Mouse (Mus musculus) kidney, embryonic 14.5 days (tissue): ENCODE results near the gene Zcrb1. TPM values are rescaled to one million over a fixed set of nuclear protein-coding genes. Genes with fewer than 3 reads are reported as not detected.

Source experiments
- ATAC-seq: fragments of 200-750 bp; cut with Nextera tagmentation; 2 replicates; pipeline ENCODE4 v1.8.0; 2017; ENCODE audit warnings: moderate number of reproducible peaks, mild to moderate bottlenecking, moderate TSS enrichment, moderate library complexity; ENCODE audit not compliant: low FRiP score, low TSS enrichment
- H3K27ac ChIP-seq: fragments of 300-500 bp; sonication (generic); 2 replicates; pipeline ENCODE4 v1.5.1; 2014; ENCODE audit warnings: low read depth, mild to moderate bottlenecking, low read length, moderate library complexity, mixed read lengths
- H3K27me3 ChIP-seq: fragments of 300-500 bp; sonication (generic); 2 replicates; pipeline ENCODE4 v1.6.1; 2014; ENCODE audit warnings: mild to moderate bottlenecking, low read length; ENCODE audit not compliant: control insufficient read depth, insufficient read depth
- H3K36me3 ChIP-seq: fragments of 300-500 bp; sonication (generic); 2 replicates; pipeline ENCODE4 v1.6.1; 2014; ENCODE audit warnings: low read length, mixed read lengths; ENCODE audit not compliant: control insufficient read depth, insufficient read depth
- H3K4me1 ChIP-seq: fragments of 300-500 bp; sonication (generic); 2 replicates; pipeline ENCODE4 v1.6.1; 2014; ENCODE audit warnings: low read length, mixed read lengths; ENCODE audit not compliant: control insufficient read depth, insufficient read depth
- H3K4me2 ChIP-seq: fragments of 300-500 bp; sonication (generic); replicated peaks from 2 replicates; pipeline ENCODE4 v1.6.1; 2014; ENCODE audit warnings: low read depth, mild to moderate bottlenecking, low read length
- H3K4me3 ChIP-seq: fragments of 300-500 bp; sonication (generic); 2 replicates; pipeline ENCODE4 v1.5.1; 2014; ENCODE audit warnings: mild to moderate bottlenecking, low read length
- H3K9ac ChIP-seq: fragments of 300-500 bp; sonication (generic); 2 replicates; pipeline ENCODE4 v1.6.1; 2014; ENCODE audit warnings: low read depth, mild to moderate bottlenecking, low read length, moderate library complexity
- H3K9me3 ChIP-seq: fragments of 300-500 bp; sonication (generic); 2 replicates; pipeline ENCODE4 v1.6.1; 2016; ENCODE audit warnings: low read length; ENCODE audit not compliant: control insufficient read depth
- WGBS: fragments of 180-500 bp; shearing (Covaris S2); extraction: QIAGEN DNeasy Blood & Tissue Kit; methylation state at CpG from one replicate; pipeline ENCODE4 v1.1.7; 2014; 5-methylcytosine and 5-hydroxymethylcytosine counted together
- polyA plus RNA-seq: library from polyadenylated mRNA; unstranded; fragments of >200 nt; fragmentation: Nextera tagmentation; extraction: Ambion mirVana; gene quantifications from 2 replicates; pipeline ENCODE4 v1.2.1, GENCODE M21; 2014

Gene Zcrb1
- polyA plus RNA-seq, 1 experiment from 2014 or later: 134 TPM

DNA sequence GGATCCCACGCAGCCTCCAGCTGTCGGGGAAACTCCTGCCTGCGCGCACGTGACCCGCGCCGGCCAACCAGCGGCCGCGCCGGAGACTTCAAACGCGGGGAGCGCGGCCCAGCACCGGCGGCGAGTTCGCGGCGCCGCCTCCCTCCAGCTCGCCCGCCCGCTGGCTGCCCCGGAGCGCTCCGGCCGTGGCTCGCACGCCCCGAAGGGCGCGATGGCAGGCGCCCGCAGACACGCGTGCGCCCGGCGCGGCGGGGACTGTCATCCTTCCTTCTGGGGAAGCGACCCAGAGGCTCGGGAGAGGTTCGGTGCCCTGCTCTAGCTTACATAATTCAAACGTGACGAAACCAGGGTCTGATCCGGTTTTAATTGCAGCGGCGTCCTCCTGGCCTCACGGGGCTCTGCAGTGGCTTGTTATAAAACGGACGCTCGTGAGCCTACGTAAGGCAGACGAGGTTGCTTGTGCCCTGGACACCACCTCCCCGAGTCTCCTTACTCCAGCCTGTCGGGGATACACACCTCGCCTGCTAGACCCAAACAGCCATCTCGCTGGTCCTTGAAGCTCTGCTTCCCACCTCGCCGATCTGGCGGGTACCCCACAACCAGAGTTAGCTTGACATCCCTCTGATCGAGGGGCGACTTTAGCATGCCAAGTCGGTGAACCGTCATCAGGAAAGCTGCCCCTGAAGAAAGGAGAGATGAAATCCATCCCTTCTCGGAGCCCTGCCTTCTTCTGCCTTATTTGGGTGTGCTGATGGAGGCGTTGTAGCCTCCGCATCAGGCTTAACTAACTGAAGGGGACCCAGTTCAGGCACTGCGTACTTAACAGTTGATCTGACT, 61.0 kb downstream of the Zcrb1 start, which contains the start of gene Yaf2:
Yaf2 (minus strand) TSS at position 11 of the 837 bp plus-strand sequence.
- peak within 1 kb of the TSS; percentile 77 for H3K4me3 ChIP-seq
- H3K9ac ChIP-seq: peak within 1 kb of the TSS; percentile 95
- peak within 1 kb of the TSS; percentile 62 for H3K4me2 ChIP-seq
- under 1% methylated on average over 56 of the region's 73 CpGs for WGBS
- H3K4me1 ChIP-seq: 0 out of 2 replicates have a peak, but pooled peaks cover 6% of the 10 kb centered on the region
- H3K27me3 ChIP-seq: no peaks in the 10 kb centered on the region
- ATAC-seq: peak; percentile 91
- H3K27ac ChIP-seq: peak within 1 kb of the TSS; percentile 91
- no peaks in the 10 kb centered on the region for H3K9me3 ChIP-seq
- peaks cover 9% of the 10 kb centered on the region; the same call in 1 of the 2 replicates for H3K36me3 ChIP-seq

DNA sequence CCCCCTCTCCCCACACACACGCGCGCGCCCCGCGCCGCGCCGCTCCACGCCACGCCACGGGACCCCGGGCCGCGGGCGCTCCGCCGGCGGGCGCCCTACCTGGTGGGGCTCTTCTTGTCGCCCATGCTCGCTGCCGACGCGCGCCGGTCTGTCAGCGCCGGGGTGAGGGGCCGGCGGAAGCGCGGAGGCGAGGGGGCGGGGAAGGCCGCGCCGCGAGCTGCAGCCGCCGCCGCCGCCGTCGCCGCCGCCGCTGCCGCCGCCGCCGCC, 61.5 kb downstream of the Zcrb1 start:
- Histone ChIP-seq H3K4me1 (0 out of 2 replicates have a peak, but pooled peaks cover 6% of the 10 kb centered on the region), H3K9ac (peak overlapping the region; percentile 95), H3K27me3 (no peaks in the 10 kb centered on the region), H3K4me2 (peak overlapping the region; percentile 62), H3K9me3 (no peaks in the 10 kb centered on the region), H3K4me3 (peak overlapping the region; percentile 77), H3K27ac (peak overlapping the region; percentile 83; the same call in 1 of the 2 replicates), H3K36me3 (peaks cover 9% of the 10 kb centered on the region; the same call in 1 of the 2 replicates)
- ATAC-seq: no peak; the same call in 1 of the 2 replicates
- 0% methylated on average over 3 of the region's 52 CpGs for WGBS

Other genes with a start within 250 kb of the Zcrb1 start
- gene Gxylt1, start 123.2 kb downstream of the Zcrb1 start, polyA plus RNA-seq: 12.7 and 21.6 TPM in 2 replicates
- 114 and 116 TPM in 2 replicates for gene Yaf2, start 61.4 kb downstream of the Zcrb1 start, polyA plus RNA-seq
- gene Pphln1, start within 50 bp of the Zcrb1 start, polyA plus RNA-seq: 30.1 and 43.4 TPM in 2 replicates
- gene Prickle1, start 197.6 kb upstream of the Zcrb1 start, polyA plus RNA-seq: 12.6 and 27.7 TPM in 2 replicates